Comparison of ENCODE assay signal across 29 mouse cellular contexts in genomic region chr6:17053028-17053660, GRCm38 (mm10). TPM values are rescaled to one million over a fixed set of nuclear protein-coding genes. Genes with fewer than 3 reads are reported as not detected.
A peak's percentile ranks its signal among the peaks of the same experiment; 100 is the strongest.
DNase-seq lines count a peak whose midpoint lies in the region; ATAC-seq and TF ChIP-seq lines count a peak whose summit lies in the region.
"Had no signal": no experiment of that assay in that cellular context is flagged by ENCODE, and none has a peak within 500 bp of the region (broad histone marks: within the 10 kb centered on the region; RNA-seq: fewer than 3 reads in every experiment).

No protein-coding gene starts in this region.

- peak; percentile 88 for ATAC-seq in intestine, postnatal 0 days
- ATAC-seq: forebrain, postnatal 0 days; Patski had no signal

- H3K9ac ChIP-seq in intestine, postnatal 0 days (ENCODE audit: low read depth, low read length) = no peak overlapping the region
- H3K9ac ChIP-seq: forebrain, postnatal 0 days; hindbrain, embryonic 15.5 days; liver, embryonic 15.5 days; lung, embryonic 15.5 days; neural tube, embryonic 12.5 days had no signal

- no peak overlapping the region for H3K4me2 ChIP-seq in intestine, postnatal 0 days (replicated peaks; ENCODE audit: low read depth)
- H3K4me2 ChIP-seq: hindbrain, embryonic 15.5 days; liver, embryonic 15.5 days; lung, embryonic 15.5 days; neural tube, embryonic 12.5 days had no signal

- WGBS in kidney, adult 2 months = 65% methylated on average over 6 of the region's 6 CpGs
- 47% methylated on average over 6 of the region's 6 CpGs for WGBS in intestine, postnatal 0 days

- no peaks in the 10 kb centered on the region for H3K27me3 ChIP-seq in kidney, adult 2 months (replicated peaks; ENCODE audit: control insufficient read depth, insufficient read depth, low read length)
- H3K27me3 ChIP-seq in intestine, postnatal 0 days (replicated peaks; ENCODE audit: control insufficient read depth, insufficient read depth, low read length) = no peaks in the 10 kb centered on the region
- H3K27me3 ChIP-seq: hindbrain, embryonic 15.5 days; liver, embryonic 15.5 days; lung, embryonic 15.5 days; megakaryocyte, embryonic 14.5 days; neural tube, embryonic 12.5 days; Patski had no signal

- H3K4me3 ChIP-seq in kidney, adult 2 months (ENCODE audit: insufficient read depth, low read depth, low read length) = no peak overlapping the region
- H3K4me3 ChIP-seq in intestine, postnatal 0 days (ENCODE audit: low read depth, low read length) = no peak overlapping the region
- H3K4me3 ChIP-seq in left cerebral cortex, adult 2 months = no peak overlapping the region
- no peak overlapping the region for H3K4me3 ChIP-seq in layer of hippocampus, adult 2 months
- H3K4me3 ChIP-seq: embryonic facial prominence, embryonic 10.5 days; hindbrain, embryonic 15.5 days; limb, embryonic 10.5 days; liver, embryonic 15.5 days; lung, embryonic 15.5 days; megakaryocyte, embryonic 14.5 days; neural tube, embryonic 12.5 days had no signal

- H3K27ac ChIP-seq in kidney, adult 2 months (ENCODE audit: insufficient read depth, low read depth, low read length) = no peak overlapping the region
- no peak overlapping the region for H3K27ac ChIP-seq in intestine, postnatal 0 days (ENCODE audit: low read depth, low read length)
- no peak overlapping the region for H3K27ac ChIP-seq in left cerebral cortex, adult 2 months
- H3K27ac ChIP-seq in layer of hippocampus, adult 2 months = no peak overlapping the region
- H3K27ac ChIP-seq: embryonic facial prominence, embryonic 10.5 days; hindbrain, embryonic 15.5 days; limb, embryonic 10.5 days; liver, embryonic 15.5 days; lung, embryonic 15.5 days; neural tube, embryonic 12.5 days had no signal

- no peaks in the 10 kb centered on the region for H3K9me3 ChIP-seq in intestine, postnatal 0 days (ENCODE audit: control insufficient read depth)
- H3K9me3 ChIP-seq: embryonic facial prominence, embryonic 10.5 days; hindbrain, embryonic 15.5 days; limb, embryonic 10.5 days; liver, embryonic 15.5 days; lung, embryonic 15.5 days; megakaryocyte, embryonic 14.5 days; neural tube, embryonic 12.5 days had no signal

- no peak for TF ChIP-seq CTCF in kidney, adult 2 months (conservative IDR thresholded peaks at IDR 0.05; ENCODE audit: insufficient read depth, insufficient read length, low read depth, low read length)
- no peak for TF ChIP-seq CTCF in intestine, postnatal 0 days (IDR thresholded peaks at IDR 0.05; ENCODE audit: low read depth)
- no peak for TF ChIP-seq CTCF in left cerebral cortex, adult 2 months (IDR thresholded peaks at IDR 0.05)
- no peak for TF ChIP-seq CTCF in layer of hippocampus, adult 2 months (conservative IDR thresholded peaks at IDR 0.05)

- H3K36me3 ChIP-seq in kidney, adult 2 months (ENCODE audit: control insufficient read depth, insufficient read depth, low read length) = no peaks in the 10 kb centered on the region
- no peaks in the 10 kb centered on the region for H3K36me3 ChIP-seq in intestine, postnatal 0 days (ENCODE audit: control insufficient read depth, insufficient read depth)
- H3K36me3 ChIP-seq: embryonic facial prominence, embryonic 10.5 days; hindbrain, embryonic 15.5 days; limb, embryonic 10.5 days; liver, embryonic 15.5 days; lung, embryonic 15.5 days; neural tube, embryonic 12.5 days had no signal

- TF ChIP-seq POLR2A in kidney, adult 2 months (IDR thresholded peaks at IDR 0.05; ENCODE audit: low read depth, low read length) = no peak

- H3K4me1 ChIP-seq in kidney, adult 2 months (ENCODE audit: control insufficient read depth, insufficient read depth, low read length) = no peaks in the 10 kb centered on the region
- peaks cover 4% of the 10 kb centered on the region; the same call in 1 of the 2 replicates for H3K4me1 ChIP-seq in intestine, postnatal 0 days (replicated peaks; ENCODE audit: control insufficient read depth, insufficient read depth, low read length)
- H3K4me1 ChIP-seq: embryonic facial prominence, embryonic 10.5 days; hindbrain, embryonic 15.5 days; limb, embryonic 10.5 days; liver, embryonic 15.5 days; neural tube, embryonic 12.5 days had no signal

- peak; percentile 35 for DNase-seq in kidney, adult 2 months
- no peak for DNase-seq in kidney, adult 9 months
- peak; percentile 59 for DNase-seq in NIH3T3 (ENCODE audit: low read depth)
- DNase-seq in left cerebral cortex, postnatal 4 days = no peak
- no peak for DNase-seq in left cerebral cortex, adult 2 months (ENCODE audit: extremely low spot score in 1 of 2, low spot score in 2 of 2)
- DNase-seq in layer of hippocampus, adult 2 months (ENCODE audit: low spot score in 2 of 2) = no peak
- DNase-seq: adrenal gland, postnatal 10 days; cerebellum, adult 9-11 months; forebrain, postnatal 0 days; gastrocnemius, postnatal 14 days; heart, adult 18-20 months; kidney, adult 11 months; kidney, postnatal 14 days; liver; lung, postnatal 36 days; midbrain, embryonic 14.5 days; retina, postnatal 1 day; right cerebral cortex, postnatal 25 days; spleen, adult 18-20 months; thymus, postnatal 36 days had no signal

- intact Hi-C loops in left cerebral cortex, postnatal 4 days (cut with DNase I) = no loop called here
- intact Hi-C loops in left cerebral cortex, adult 2 months (cut with DNase I) = no loop called here

RNA-seq across cellular contexts. Expression of gene Tes, which starts 11.8 kb away (rescaled TPM):
- 20.4 and 21.5 TPM in 2 replicates for polyA plus RNA-seq in kidney, adult 2 months (2012; rRNA removed)
- 74.2 and 79.4 TPM in 2 replicates for polyA plus RNA-seq in intestine, postnatal 0 days (2015; fragmentation: Nextera tagmentation; extraction: Ambion mirVana)
- total RNA-seq in left cerebral cortex, postnatal 4 days (2021) = 10 to 100 TPM; 32.4 to 33.4 TPM
- total RNA-seq in left cerebral cortex, adult 2 months (2021) = 1 to 10 TPM; 4.5 to 5.9 TPM
- 1 to 10 TPM; 1.8 to 2.8 TPM for total RNA-seq in layer of hippocampus, adult 2 months (2021)

Comparison
In these comparisons a context has a peak if more than half of its experiments do, and no peak if none do; other contexts are left out.
1. DNase-seq: peak in kidney, adult 2 months (single experiment) and NIH3T3 (single experiment); none in kidney, adult 9 months (single experiment), left cerebral cortex, postnatal 4 days (single experiment), left cerebral cortex, adult 2 months (0 of 2) and layer of hippocampus, adult 2 months (0 of 2).
2. RNA of gene Tes, which starts 11.8 kb away (total RNA-seq): 32.4 to 33.4 TPM in left cerebral cortex, postnatal 4 days; 4.5 to 5.9 TPM in left cerebral cortex, adult 2 months and 1.8 to 2.8 TPM in layer of hippocampus, adult 2 months; every median in the first group is over 4 times any median in the second.